Mouse (Mus musculus) erythroblast, embryonic 14.5 days (primary cell): ENCODE data around the gene Leng1.

ENCODE experiments used
- GATA1 ChIP-seq: IDR thresholded peaks from 2 replicates; pipeline ENCODE4 v1.6.1; 2012; ENCODE audit warnings: low read length, inconsistent platforms, mixed read lengths
- TAL1 ChIP-seq: IDR thresholded peaks from 3 replicates; pipeline ENCODE4 v1.6.1; 2012; ENCODE audit warnings: low read length, inconsistent platforms, mixed read lengths

DNA sequence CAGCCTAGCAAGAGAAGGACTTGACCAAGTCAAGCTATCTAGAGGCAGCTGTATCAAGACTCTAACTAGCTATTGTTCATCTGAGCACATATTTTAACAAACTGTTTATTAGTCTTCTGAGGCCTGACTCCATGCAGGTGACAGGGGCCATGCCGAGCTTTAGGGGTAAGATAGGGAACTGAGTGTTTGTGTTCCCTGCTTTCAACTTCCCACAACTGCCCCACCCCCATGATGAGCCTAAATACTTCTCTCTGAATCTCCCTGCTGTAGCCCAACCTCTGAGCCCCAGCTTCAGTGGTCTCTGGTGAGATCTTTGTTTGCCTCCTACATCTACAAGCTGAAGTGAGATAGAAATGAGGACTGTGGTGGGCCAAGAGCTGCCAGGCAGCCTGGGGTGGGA is 49.6 kb upstream of the Leng1 start:
- TF ChIP-seq GATA1 (no peak), TAL1 (no peak)
